Mouse (Mus musculus): ENCODE measurements around the gene Msantd1.

GRCm38 (mm10) chr5:34924519-34924918 is 16.7 kb downstream of the Msantd1 start:
- TF ChIP-seq CTCF (IDR thresholded peaks at IDR 0.05; ENCODE audit: low read depth) (no peak), EP300 (optimal IDR thresholded peaks at IDR 0.05) (no peak)

Measured in stomach, postnatal 0 days (tissue).